Mouse (Mus musculus) urinary bladder, adult 18-20 months (tissue): ENCODE results near the gene Cltb.
A peak's percentile ranks its signal among the peaks of the same experiment; 100 is the strongest.

ENCODE experiments used
- DNase-seq, 2 experiments: peaks; one replicate each; pipeline ENCODE4 v3.0.0; 2022; ENCODE audit warnings: low spot score in 2 of 2, mixed read lengths in 2 of 2

The Cltb gene

DNA sequence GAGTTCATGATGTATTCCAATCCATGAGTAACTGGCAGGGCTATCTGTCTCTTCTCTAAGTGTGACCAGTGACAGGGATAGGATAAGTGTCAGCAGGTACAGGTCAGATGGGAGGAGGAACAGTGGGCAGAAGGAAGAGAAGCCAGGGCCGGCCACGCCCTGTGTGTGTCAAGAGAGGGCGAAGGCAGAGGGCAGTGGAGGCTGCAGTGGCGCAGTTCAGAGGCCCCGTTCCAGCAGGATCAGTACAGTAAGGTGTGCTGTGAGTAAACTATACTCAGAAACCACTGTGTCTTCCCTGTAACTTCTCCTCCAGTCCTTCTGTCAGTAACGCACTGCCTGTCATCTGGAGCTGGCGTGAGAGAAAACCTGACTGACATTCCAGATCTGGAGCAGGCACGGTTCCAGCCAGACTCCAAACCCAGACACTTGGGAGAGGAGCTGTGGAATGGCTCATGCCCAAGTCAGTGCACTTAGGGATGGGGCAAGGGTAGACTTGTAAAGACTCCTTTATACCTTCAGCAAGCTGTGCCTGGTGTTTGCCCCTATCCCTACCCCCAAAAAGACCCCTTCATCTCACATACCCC, 14.9 kb downstream of the Cltb start:
- DNase-seq = no peak

DNA sequence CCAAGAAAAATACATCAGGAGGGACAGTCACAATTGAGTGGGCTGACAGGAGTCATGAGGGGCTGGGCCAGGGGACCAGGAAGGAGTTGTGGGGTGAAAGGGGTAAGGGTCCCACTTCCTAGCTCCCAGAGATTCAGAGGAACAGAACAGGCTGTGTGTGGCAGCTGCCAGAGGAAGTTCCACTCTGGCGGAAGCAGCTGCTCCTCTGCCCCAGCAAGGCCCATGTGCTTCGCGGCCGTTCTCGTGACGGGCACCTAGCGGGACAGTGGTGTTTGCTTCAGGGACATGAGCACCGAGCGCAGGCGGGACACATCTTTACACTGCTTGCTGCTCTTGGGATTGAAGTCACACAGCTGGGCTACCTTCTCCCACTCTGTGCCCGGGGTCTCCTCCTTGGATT, 17.5 kb downstream of the Cltb start:
- no peak for DNase-seq

- no peak for DNase-seq
Measured at GRCm38 (mm10) chr13:54591776-54592356, 19.3 kb downstream of the Cltb start.

DNA sequence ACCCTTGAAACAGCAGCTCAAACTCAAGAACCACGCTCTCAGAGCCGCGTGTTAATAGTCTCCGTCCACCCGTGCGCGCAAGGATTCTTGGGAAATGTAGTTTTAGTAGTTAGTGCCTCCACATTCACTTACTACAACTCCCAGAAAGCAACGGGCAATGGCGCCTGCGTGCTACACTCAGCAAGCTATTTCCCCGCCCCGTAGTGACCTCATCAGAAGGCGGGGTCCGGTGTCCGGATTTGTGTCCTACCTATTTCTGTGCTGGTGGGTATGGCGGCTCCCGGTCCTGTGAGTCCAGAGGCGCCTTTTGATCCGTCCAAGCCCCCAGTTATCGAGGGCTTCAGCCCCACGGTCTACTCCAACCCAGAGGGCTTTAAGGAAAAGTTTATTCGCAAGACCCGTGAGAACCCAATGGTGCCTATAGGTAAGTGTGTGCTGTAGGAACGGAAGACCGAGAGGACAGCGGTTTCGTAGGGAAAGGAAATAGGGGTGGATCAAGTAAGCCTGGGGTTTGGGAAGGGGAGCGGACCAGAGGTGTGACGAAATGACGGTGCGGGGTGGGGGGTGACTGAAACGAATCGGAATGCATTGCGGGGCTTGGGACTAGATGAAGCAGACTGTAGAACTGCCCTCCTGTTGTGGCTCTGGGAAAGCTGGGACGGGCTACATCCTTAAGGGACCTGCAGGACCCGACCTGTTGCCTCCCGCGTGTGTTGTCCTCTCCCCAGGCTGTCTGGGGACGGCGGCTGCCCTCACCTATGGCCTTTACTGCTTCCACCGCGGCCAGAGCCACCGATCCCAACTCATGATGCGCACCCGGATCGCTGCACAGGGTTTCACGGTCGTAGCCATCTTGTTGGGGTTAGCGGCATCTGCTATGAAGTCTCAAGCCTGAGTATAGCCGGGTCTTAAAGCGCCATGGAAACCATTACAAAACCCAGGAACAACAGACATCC, 20.9 kb downstream of the Cltb start, which contains the start of the genes Nop16 and Higd2a:
Gene Nop16 (minus strand): TSS at position 95 of the 956 bp plus-strand sequence.
Gene Higd2a (plus strand): TSS at position 212 of the 956 bp plus-strand sequence.
- DNase-seq = peak; percentile 95

GRCm38 (mm10) chr13:54589414-54589995, 21.6 kb downstream of the Cltb start:
- no peak for DNase-seq

DNA sequence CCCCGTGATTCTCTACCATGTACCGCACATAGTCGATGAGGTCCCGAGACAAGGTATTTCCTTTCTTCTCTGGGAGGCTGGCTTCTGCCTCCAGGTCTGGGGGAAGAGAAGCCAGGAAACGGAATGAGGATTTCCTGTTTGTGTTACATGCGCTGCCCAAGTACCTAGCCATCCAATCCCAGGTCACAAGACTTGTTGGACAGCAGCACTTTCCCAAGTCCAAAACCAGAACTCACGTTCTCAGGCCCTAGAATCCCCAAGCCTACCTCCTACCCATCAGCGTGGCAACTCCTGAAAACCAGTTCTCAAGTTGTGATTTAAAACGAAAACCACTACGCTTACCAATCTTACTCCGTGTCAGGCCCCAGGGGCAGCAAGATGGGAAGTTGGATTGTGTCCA, 25.3 kb downstream of the Cltb start:
- no peak for DNase-seq

DNA sequence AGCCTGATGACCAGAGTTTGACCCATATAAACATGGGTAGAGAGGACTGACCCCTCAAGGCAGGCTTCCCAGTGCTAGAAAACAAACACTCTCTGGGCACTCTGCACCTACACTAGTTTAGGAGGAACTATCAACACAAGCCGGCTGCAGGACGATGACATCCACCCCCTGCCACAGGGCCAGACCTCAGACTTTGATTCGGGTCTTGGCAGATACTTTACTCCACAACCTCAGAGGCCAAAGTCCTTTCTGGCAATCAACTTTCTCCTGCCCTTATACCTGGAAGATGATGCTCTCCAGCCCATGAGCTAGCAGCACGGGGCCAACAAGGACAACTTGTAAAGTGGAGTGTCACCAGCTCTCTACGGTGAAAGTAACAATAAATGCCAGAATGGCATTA, 28.3 kb downstream of the Cltb start:
- DNase-seq = no peak

DNA sequence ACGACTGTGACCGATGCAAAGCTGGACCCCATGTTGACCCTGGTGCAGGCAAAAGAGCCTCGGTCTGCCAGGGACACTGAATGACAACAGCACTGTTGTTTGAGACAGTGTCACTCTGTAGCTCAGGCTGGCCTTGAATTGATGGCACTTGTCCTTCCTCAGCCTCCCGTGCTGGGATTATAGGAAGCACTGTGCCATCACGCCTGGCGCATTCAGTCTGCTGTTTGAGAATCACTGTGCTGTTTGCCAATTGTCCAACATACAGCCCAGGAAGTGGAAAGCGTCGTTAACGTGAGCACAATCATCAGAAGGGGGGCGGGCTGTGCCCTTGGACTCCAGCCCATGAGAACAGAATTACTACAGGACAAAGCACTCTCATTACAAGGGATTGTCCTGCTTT, 29.0 kb downstream of the Cltb start:
- no peak for DNase-seq

GRCm38 (mm10) chr13:54581385-54581784, 29.8 kb downstream of the Cltb start:
- DNase-seq = no peak

GRCm38 (mm10) chr13:54577652-54578507, 33.3 kb downstream of the Cltb start:
- no peak for DNase-seq

GRCm38 (mm10) chr13:54575489-54575888, 35.7 kb downstream of the Cltb start:
- peak in 1 of 2 experiments; percentile 38 for DNase-seq

DNA sequence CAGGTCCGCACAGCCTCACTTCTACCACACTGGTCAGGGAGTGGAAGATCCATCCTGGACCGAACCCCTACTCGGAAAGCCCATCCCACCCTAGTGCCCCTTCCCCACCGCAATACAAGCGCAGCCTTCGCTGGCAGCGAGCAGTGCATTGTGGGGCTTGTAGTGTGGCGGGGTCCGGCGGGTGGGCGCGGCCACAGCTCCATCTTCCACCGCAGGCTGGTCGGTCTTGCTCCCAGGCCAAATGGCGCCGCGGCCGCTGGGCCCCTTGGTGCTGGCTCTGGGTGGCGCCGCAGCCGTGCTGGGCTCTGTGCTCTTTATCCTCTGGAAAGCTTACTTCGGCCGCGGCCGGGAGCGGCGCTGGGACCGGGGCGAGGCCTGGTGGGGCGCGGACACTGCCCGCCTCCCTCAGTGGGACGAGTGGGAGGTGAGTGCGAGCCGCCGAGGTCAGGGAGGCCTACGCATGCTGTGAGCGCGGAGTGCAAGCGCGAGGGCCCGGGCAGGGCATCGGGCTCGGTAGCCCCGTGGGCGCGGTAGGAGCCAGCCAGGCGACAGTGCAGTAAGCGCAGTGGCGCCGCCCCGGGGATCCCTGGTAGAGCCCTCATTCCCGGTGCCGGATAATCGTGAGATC, 36.2 kb downstream of the Cltb start, which contains the start of gene Arl10:
Gene Arl10 (plus strand): TSS at position 162 of the 628 bp plus-strand sequence.
- peak; percentile 72 to 75 for DNase-seq

GRCm38 (mm10) chr13:54572621-54573020, 38.5 kb downstream of the Cltb start:
- DNase-seq = no peak

GRCm38 (mm10) chr13:54571637-54572036, 39.5 kb downstream of the Cltb start:
- no peak for DNase-seq

- no peak for DNase-seq
Measured at GRCm38 (mm10) chr13:54570736-54571135, 40.4 kb downstream of the Cltb start.

DNA sequence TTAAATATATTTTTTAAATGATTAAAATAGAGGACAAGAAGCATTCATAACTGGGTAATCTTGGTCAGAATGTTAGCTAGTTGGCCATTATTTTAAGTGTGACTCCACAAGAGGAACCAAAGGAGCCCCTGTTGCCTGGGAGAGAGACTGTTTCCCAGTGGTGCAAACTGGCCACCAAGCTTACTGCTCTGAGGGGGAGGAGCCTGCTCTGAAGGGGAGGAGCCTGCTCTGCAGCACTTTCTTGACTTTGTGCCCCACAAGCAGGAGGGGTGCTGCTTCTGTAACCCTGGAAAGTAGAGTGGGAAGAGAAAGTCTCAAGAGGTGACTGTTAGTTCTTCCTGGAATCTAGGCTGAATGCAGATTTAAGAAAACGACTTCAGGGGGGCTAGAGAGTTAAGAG, 41.9 kb downstream of the Cltb start:
- no peak for DNase-seq

DNA sequence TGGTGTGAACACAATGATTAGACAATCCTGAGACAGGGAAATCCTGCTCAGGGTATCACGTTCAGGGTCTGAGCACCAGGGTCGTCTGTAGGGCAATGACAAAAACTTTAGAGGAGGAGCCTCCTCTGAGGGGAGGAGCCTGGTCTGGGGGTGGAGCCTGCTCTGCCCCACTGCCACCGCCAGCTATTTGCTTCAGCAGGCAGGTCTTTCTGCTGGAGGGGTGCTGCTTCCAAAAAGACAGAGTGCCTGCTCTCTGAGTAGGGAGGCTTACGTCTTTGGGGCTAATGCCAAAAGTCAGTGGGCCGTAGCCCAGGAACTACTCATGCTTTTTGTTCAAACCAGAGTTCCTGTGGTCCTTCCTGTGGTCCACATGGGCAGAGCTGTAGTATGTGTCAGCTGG, 42.8 kb downstream of the Cltb start:
- DNase-seq = no peak

DNA sequence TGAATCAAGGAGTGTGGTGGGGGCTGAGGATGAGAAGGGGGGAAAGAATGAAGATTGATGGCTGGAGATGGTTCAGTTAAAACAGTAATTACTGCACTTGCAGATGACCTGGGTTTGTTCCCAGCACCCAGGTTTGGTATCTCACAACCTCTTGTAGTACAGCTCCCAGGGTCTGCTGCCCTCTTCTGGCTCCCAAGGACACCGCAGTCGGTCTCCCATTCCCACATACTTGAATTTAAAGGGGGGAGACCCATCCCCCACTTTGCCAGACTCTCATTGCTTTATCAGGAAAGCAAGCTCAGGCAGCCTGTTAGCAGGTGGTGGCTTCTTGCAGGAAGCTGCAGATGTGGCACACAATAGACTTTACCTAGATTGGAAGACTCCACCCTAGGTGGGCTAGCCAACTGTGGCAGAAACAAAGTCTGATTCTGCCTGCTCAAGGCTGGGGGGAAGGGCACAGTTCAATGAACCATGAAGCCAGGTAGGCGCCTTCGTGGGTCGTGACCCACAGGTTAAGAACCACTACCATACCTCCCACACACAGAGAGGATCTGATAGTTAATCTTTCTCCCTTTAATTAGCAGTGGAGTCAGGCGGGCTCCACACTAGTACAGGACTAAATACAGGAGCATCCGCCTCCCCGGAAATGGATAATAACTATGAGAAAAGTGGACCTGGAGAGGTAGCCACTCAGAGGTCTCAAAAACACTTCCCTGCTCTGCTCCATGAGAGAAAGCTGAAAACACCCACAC, 45.4 kb downstream of the Cltb start:
- DNase-seq = peak in 1 of 2 experiments; percentile 29

DNA sequence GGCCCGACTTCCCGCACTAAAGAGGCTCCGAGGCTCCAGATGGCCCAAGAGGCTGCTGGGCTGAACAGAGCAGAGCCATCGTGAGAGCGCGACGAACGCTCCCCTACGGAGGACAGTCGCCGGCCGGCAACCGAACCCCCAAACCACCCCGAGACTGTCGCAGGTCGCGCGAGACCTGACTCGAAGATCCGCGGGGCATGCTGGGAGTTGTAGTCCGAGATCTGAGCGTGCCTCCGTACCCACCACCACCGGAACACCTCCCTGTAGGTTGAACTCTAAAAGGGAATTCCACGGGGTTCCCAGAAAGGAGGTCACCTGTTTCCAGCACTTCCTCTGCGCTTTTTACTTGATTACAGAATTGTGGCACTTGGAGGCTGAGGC, 46.0 kb downstream of the Cltb start, which contains the start of gene 4833439L19Rik:
Gene 4833439L19Rik (minus strand): TSS at position 235 of the 381 bp plus-strand sequence.
- DNase-seq = peak; percentile 92 to 97
